Mouse (Mus musculus) G1E (cell line): ENCODE results near the gene Arap1.

Source experiments
- CTCF ChIP-seq: IDR thresholded peaks from 2 replicates; pipeline ENCODE4 v1.5.1; 2012; ENCODE audit warnings: low read depth, low read length, inconsistent platforms, mixed read lengths
- GATA1 ChIP-seq: IDR thresholded peaks from 2 replicates; pipeline ENCODE4 v1.6.1; 2012; ENCODE audit warnings: borderline replicate concordance, low read length, inconsistent platforms, mixed read lengths
- POLR2AphosphoS5 ChIP-seq: IDR thresholded peaks from 2 replicates; pipeline ENCODE4 v1.6.1; 2012; ENCODE audit warnings: low read depth, low read length, inconsistent platforms; ENCODE audit not compliant: insufficient replicate concordance

- TF ChIP-seq CTCF (no peak), POLR2AphosphoS5 (no peak), GATA1 (no peak)
Observed at GRCm38 (mm10) chr7:101352404-101352803, 4.5 kb downstream of the Arap1 start.
